Mouse (Mus musculus) kidney, adult 18-20 months (tissue): ENCODE results near the gene Strbp.

Experiments used
- DNase-seq: peaks from one replicate; pipeline ENCODE4 v3.0.0; 2021

Gene Strbp

DNA sequence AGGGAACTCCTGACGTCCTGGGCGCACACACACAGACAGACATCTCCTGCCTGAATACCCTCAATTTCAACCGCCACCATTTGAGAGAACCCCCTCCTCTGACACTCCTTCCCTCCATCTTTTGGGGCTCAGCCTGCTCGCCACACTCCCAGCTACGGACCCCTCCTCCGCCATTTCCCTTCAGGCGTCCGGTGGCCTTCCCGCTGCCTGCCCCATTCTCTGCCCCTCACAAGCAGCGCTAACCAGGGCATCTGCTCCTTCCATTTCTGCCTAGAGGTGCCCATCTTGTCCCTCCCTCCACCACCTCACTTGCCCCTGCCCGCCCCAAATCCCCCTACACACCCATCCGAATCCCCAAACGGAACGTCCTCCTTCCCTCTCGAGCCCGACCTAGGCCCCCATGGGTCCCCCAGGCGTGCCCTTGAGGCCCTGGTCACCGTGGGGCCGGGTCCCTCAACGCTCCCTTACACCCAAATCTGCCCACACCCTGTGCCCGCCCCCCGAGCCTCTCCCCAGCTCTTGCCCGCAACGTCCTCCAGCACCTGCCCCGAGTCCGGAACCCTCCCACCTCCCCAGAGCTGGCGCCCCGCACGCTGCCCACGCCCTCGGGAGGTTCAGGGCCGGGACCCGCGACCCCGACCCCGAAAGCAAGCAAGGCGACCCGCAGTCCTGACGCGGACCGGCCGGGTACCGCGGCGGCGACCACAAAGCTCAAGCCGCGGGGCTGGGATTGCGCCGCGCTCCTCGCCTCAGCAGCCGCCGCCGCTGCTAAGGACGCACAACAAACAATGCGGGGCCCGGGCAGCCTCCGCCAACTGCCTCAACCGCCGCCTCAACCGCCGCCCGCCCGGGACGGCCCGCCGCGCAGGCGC, 1.1 kb downstream of the Strbp start:
- DNase-seq, result peak; percentile 40

DNA sequence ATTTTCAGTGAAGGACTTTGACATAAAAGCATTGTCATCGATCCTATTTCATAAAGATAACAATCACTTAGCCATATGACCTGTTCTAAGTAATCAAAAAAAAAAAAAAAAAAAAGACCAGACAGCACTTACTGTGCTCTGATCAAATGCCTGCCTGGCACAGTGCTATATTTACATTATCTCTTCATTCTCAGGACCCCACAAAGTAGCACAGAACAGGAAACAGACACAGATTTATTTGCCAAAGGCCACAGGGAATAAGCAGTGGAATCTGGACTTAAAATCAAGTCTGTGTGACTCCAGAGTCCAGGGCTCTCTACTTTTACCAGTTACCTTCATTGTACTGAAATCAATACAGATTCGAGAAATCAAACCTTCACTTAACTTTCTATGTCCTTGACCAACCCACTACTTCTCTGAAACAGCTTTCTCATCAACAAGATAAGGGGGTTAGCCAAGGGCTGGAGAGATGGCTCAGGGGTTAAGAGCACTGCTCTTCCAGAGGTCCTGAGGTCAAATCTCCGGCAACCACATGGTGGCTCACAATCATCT, 14.5 kb downstream of the Strbp start:
- no peak for DNase-seq

DNA sequence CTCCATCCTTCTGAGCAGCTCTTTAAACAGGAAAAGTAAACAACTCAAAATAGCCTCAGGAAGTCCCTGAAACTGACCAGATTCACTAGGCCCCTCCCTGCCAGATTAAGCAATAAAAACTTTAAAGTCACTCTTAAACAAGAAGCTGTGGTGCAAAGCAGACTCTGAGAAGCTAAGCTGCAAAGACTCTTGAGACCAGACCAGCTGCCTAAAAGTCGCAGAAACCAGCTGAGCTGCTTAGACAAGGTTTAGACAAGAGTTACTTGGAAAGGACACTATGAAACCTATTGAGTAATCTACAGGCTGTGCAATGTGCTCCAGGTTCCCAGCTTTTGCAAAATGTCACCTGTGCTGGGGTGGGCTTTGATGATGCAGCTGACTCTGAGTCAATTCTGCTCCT, 16.6 kb downstream of the Strbp start:
- no peak for DNase-seq

DNA sequence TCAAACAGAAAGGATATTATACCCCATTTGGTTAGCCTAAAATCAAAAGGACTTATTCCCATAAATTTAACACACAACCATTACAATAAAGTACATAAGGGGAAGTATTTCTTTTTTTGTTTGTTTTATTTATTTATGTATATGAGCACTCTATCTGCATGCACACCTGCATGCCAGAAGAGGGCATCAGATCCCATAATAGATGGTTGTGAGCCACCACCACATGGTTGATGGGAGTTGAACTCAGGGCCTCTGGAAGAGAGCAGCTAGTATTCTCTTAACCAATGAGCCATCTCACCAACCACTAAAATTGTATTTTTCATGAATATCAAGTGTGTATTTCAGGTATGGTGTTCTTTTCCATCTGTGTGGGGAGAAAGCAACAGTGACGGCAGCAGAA, 18.8 kb downstream of the Strbp start:
- DNase-seq, result no peak

DNA sequence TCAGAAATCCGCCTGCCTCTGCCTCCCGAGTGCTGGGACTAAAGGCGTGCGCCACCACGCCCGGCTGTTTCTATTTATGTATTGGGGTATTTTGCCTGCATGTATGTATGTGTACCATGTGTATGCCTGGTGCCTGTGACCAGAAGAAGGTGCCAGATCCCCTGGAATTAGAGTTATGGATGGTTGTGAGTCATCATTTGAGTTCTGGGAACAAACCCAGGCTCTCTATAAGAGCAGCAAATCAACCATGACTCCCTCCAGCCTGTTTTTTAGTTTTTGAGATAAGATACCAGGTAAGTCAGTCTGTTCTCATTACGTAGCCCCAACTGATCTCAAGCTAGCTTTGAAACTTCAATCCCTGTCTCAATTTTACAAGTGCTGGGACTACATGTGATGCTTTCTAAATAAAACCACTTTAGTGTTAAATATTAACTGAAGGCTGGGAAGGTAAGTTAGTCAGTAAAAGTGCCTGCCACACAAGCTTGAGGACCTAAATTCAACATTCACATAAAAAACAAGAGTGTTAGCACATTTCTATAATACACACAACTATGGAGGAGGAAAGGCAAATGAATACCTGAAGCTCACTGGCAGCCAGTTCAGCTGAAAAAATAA, 21.4 kb downstream of the Strbp start:
- DNase-seq, result no peak

DNA sequence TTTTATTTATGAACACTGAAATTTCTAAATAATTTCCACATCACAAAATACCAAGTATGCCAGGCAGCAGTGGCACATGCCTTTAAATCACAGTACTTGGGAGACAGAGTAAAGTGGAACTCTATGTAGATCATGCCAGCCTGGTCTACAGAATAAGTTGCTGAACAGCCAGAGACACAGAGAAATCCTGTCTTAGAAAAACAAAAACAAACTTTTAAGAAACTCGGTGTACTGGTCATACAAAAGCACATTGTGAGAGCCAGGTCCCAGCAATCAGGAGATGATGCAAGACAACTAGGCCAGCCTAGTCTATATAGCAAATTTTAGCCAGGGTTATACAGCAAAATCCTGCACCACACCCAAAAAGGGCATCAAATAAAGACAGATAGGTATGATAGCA, 52.6 kb downstream of the Strbp start:
- DNase-seq, result no peak

DNA sequence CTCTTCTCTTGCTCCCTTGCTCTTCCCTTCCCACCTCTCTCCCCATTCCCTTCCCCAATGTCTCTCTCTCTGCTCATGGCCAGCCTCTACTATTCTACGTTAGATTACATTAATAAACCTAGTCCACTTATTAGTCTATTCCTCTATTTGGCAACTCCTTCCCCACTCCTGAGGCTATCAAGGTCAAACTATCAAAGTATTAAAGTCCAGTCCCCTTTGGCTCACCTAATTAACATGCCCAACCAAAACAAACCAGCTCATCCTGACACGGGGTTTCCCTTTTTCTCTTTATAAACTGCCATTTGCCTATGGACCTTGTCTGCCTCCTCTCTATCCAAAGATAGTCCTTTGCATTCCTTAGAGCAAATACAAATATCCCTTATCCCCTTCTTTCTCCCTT, 54.1 kb downstream of the Strbp start:
- DNase-seq, result no peak

DNA sequence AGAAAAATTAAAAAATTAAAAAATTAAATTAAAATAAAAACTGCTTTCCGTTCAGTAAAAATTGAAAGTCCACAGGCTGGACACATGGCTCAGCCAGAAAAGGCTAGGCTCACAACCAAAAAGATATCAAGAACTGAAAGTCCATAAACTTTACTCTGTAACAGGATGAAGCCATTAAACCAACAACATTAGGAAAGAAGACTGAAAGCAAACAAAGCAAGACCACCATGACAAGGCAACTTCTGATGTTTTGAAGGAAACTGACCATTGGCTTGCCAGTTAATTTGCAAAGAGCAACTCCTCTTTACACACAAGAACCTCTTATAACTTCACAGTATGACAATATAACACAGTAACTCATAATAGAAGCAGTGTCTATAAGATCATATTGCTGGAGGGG, 54.7 kb downstream of the Strbp start:
- no peak for DNase-seq

DNA sequence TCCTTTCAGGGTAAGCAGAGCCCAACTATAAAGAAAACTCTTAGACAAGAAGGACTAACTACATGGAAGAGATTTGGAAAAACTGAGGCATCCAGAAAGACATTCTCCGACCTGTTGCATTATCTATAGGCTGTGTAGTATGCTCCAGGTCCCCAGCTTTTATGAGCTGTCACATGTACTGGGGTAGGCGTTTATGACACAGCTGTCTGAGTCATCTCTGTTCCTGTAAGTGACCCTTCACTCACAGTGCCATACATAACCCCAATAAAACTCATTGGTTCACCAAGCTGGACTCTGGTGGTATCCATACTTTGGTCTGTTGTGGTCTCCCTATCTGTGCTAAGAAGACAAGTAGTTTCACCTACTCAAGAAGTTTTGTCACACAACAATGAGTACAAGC, 80.3 kb downstream of the Strbp start:
- no peak for DNase-seq

DNA sequence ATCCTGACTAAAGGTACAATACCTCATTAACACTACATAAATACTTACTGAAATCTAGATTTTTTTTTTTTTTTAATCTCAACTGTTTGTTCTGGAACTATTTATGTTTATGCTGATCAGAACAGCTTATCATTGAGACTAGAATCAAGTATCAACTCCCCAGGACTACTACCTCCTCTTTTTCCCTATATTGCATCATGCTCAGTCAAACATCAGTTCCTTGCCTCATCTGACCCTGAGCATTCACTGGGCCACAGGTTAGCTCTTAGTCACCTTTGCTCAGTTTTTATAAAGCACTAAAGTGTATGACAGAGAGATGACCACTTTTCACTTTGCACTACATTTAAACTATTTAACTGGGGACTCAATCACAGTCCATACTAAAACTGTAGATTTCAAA, 115.7 kb downstream of the Strbp start:
- DNase-seq, result no peak

DNA sequence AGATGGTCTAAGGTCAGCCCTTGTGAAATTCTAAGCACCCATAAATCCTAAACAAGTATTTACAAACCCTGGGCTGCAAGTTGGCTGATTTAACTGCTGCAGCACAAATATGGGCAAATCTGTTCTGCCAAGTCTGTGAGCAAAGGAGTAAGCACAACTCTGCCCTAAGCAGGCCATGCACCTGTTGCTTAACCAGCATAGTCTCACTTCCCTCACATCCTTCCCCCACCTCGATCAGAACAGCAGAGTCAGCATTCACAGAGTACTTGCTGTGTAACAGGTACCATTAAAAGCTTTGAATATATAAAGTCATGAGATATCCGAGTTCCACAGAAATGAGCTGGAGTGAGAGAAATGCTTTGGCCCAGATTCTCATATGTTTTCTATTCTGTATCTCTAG, 125.5 kb downstream of the Strbp start:
- DNase-seq, result no peak

DNA sequence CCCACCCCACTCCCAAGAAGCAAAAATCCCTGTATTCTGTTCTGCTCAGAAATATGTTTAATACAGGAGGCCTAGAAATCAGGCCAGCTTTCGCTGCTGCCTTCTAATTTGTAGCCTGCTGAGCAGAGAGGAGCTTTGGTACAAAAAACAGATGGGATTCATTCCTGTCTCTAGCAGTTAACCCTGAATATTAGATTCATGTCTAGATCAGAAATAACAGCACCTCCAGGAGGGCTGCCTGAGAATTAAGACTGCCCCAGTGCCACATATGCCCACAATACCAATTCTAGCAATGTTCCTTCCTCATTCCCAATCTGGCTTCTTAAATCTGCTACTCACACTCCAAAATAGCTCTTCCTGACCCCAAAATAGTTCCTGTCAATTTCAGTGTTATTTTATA, 127.0 kb downstream of the Strbp start:
- DNase-seq, result no peak

DNA sequence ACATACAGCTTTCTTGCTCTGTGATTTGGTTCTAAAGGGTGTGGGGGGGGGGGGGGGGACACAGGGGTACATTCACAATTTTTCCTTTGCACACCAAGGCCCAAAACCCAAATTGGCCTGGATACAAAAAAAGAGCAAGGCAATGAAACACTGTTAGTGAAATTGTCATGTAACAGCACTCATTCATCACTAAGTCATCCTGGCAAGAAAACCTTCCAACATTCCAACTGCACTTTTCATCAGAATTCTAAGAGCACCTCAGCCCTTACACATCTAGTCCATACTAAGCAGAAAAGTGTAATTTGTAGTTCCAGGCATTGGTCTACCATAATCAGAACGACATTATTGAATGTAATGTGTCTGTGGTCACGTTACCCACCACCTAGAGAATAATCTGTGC, 131.5 kb downstream of the Strbp start:
- DNase-seq, result no peak

DNA sequence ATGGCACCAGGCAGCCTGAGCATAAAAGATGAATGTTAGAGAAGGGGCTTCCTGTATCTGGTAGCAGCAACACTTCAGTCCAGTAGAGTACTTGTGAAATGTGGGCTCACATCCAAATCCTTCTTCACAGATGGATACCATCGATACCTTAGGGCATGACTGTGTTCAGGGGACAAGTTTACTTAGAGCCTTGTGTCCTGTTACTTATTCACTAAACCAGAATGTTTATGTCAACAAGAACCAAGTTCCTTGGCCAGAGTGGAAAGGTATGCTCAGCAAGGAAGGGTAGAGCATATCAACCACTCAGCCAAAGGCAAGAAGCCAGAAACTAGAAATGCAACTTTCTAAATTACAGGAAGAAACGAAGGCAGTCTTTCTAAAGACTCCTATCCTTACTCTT, 133.0 kb downstream of the Strbp start:
- no peak for DNase-seq

DNA sequence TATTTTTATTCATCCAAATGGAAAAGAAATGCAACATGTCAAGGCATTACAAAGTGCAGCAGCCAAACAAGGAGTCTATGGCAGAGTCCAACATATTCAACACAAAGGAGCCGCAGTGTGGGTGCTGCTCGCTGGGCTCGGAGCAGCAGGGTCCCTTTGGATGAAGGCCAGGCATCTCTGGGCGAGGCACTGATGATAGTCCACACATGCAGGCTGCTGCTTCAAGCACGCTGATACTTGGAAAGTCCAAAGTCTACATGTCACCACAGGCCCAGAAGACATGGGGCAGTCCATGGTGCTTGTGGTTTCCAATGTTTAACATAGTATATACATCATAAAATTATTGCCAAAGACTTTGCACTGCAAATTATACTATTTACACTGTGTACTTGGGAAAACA, 133.8 kb downstream of the Strbp start:
- peak; percentile 16 for DNase-seq

DNA sequence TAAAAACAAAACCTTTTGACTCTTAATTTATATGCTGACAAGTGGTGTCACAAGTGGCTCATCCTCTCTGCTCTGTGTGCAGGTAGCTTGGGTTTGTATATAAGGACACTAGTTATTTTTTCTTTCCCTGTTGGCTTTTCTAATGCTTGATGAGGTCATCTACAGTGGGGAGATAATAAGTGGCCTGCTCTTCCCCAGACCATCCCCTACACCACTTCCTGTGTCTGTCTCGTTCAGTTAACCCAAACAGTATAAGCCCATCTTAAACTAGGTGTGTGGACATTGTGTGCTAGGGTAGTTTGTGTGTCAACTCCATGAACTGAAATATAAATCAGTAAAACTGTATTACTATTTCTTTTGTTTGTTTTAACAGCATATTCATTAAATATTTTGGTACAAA, 137.6 kb downstream of the Strbp start:
- no peak for DNase-seq

DNA sequence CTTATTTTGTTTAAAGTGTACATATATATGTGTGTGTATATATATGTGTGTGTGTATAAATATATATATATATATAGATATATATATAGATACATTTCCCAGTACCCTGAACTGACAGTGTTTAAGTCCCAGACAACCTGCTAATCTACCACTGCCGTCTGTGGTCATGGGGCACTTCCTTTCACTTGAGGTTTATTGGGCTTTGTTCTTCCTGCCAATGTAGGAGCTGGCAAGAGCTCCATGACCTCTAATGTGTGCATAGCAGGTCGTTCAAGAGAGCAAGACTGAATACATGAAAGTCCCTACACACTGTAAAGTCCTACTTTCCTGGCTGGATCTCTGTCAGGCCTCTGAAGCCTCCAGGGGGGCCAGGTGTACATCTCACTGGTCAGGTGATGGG, 138.1 kb downstream of the Strbp start:
- no peak for DNase-seq

DNA sequence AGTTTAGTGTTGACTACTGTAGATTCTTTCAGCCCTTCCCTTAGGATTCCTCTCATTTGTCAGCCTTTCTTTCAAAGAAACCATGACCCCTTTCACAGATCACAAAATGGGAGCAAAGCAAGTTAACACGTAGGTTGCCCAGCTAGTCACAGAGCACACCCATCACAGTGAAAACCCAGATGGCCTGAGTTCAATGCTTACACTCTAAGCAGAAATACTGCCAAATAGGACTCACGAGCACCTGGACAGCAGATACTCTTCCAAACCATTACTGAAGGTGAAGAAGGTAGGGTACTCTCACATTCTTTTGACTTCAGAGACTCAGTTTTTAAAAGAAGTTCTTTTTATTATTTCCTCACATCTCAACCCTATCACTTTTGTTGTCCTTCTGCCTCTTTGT, 147.3 kb downstream of the Strbp start:
- DNase-seq, result no peak

DNA sequence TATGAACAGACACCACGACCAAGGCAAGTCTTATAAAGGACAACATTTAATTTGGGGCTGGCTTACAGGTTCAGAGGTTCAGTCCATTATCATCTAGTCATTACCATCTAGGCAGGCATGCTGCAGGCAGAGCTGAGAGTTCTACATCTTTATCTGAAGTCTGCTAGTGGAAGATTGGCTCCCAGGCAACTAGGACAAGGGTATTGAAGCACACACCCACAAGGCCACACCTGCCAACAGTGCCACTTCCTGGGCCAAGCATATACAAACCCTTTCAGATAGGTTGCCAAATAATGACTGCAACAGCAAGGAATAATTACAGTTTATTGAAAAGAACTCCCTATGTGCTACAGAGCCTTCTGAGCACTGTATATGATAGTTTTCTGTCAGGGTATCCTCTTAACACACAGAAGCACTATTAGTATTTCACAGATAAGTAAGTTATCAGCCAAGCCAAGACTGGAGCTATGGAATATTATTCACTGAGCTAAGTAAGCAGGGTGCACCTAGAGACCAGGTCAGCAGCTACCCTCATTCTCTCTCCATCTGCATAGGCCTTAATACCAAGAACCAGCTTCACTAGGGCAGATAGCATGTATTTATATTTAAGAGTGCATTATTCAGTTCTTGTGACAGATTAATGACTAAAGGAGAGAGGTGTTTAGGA, 154.2 kb downstream of the Strbp start:
- no peak for DNase-seq

DNA sequence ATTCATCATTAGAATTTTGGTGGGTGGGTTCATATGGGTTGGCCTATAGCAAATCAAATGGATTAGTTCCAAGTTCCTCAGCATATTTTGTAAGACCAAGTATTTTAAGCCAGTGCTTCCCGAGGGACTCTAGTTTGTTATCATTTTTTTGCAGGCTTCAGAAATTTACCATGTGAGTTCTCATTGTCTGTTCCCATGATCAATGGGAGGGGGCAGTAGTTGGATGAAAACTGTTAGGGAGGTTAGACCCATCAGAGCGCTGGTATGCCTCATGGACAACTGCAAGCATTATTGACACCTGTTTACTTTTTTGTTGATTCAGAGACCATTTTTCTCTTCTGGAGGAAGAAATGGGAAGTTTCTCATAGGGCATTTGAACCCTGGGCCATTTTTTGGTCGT, 172.0 kb downstream of the Strbp start:
- no peak for DNase-seq

DNA sequence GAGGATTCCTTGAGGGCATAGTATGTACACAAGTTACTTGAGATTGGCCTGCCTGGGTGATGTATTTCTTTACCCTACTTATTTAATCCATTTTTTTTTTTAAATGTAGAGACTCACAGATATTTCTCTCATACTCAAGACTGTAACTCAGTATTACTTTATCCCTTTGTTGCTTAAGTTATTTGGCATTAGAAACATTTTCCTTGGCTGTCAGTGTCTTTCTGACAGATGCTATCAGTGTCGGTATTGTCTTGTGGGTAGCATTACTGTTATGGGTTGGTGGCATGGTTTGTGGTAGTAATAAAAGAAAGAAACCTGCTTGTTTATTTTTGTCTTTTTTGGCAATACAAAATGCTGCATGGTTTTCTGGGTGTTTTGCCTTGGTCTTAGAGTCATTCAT, 172.9 kb downstream of the Strbp start:
- no peak for DNase-seq

DNA sequence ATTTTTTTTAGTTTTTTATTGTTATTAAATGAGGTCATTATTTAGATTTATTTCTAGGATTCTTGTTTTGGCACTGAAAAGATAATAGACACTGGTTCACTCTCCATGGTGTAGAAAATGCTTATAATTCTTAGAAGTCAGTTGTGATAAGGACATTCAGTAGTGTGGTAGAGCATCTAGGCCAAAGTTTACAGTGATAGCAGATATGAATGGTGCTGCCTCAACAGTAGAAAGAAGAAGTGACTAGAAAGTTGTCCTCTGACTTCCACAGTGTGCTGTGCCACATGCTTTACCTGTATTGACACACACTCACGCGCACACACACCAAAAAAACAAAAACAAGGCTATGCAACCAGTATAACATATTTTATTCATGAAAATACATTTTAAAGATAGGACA, 174.3 kb downstream of the Strbp start:
- DNase-seq, result no peak

DNA sequence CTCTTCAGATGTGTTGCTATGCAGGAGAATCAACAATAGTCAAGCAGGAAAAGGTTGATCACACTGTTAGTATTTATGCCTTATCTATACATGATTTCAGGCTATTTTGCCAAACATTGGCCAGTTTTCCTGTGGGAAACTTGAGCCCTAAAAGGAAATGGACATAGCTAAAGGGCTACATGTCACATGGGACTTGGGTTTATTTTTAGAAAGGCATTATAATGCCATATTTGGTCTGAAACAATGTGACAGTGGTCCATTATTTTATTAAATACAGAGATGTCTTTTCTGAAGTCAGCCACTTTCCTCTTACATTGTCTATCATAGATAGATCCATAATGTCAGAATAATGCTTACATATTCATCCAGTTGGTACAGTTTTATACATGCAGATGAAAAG, 176.1 kb downstream of the Strbp start:
- no peak for DNase-seq

DNA sequence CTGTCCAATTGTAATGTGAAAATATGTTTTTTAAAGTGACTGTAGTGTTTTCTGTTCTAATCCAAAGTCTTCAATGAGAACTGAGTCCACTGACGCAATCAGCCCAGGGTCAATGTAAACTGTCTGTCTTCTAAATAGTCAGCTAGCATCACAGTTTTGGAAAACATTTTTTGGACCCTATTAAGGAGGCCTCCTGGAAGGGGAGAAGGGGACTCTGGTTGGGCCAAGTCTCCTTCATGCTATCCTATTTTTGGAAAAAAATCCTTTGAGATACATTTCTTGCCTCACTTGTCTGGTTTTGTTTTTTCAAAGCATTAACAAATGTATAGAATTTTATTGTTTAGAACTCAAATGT, 184.4 kb downstream of the Strbp start:
- no peak for DNase-seq
